Mouse (Mus musculus): ENCODE results near the gene Gm45711. TPM values are rescaled to one million over a fixed set of nuclear protein-coding genes. Genes with fewer than 3 reads are reported as not detected.

Gm45711 gene
- polyA plus RNA-seq, 1 experiment from 2014 or later: not detected

GRCm38 (mm10) chr8:104343957-104344356 lies 34.1 kb upstream of the Gm45711 start:
- no peak overlapping the region for H3K4me2 ChIP-seq (ENCODE audit: low read depth, severe bottlenecking)
- H3K9me3 ChIP-seq (ENCODE audit: control insufficient read depth, low read length): no peaks in the 10 kb centered on the region
- no peak overlapping the region for H3K9ac ChIP-seq (ENCODE audit: low read length)
- DNase-seq (ENCODE audit: low spot score) (peak; percentile 93), ATAC-seq (ENCODE audit: insufficient number of reproducible peaks, low FRiP score, low TSS enrichment, low read depth) (peak; percentile 58; the same call in 1 of the 2 replicates)
- H3K4me1 ChIP-seq (ENCODE audit: control insufficient read depth, insufficient read depth, low read length): no peaks in the 10 kb centered on the region; the same call in 1 of the 2 replicates
- H3K4me3 ChIP-seq (ENCODE audit: low read depth, low read length): no peak overlapping the region
- H3K27ac ChIP-seq (replicated peaks; ENCODE audit: low read depth, low read length): no peak overlapping the region
- H3K27me3 ChIP-seq (ENCODE audit: control insufficient read depth, insufficient read depth, low read length): no peaks in the 10 kb centered on the region
- 14% methylated on average over 7 of the region's 7 CpGs for WGBS
- H3K36me3 ChIP-seq (ENCODE audit: control insufficient read depth, insufficient read depth, low read length): 0 out of 2 replicates have a peak, but pooled peaks cover under 1% of the 10 kb centered on the region

- 84% methylated on average over 5 of the region's 5 CpGs for WGBS
- no peaks in the 10 kb centered on the region for H3K9me3 ChIP-seq (ENCODE audit: control insufficient read depth, low read length)
- no peaks in the 10 kb centered on the region for H3K36me3 ChIP-seq (ENCODE audit: control insufficient read depth, insufficient read depth, low read length)
- no peak overlapping the region for H3K4me2 ChIP-seq (ENCODE audit: low read depth, severe bottlenecking)
- DNase-seq (ENCODE audit: low spot score) (no peak), ATAC-seq (ENCODE audit: insufficient number of reproducible peaks, low FRiP score, low TSS enrichment, low read depth) (no peak)
- no peaks in the 10 kb centered on the region; the same call in 1 of the 2 replicates for H3K4me1 ChIP-seq (ENCODE audit: control insufficient read depth, insufficient read depth, low read length)
- H3K9ac ChIP-seq (ENCODE audit: low read length): no peak overlapping the region
- H3K27me3 ChIP-seq (ENCODE audit: control insufficient read depth, insufficient read depth, low read length): no peaks in the 10 kb centered on the region
- H3K27ac ChIP-seq (replicated peaks; ENCODE audit: low read depth, low read length): no peak overlapping the region
- no peak overlapping the region for H3K4me3 ChIP-seq (ENCODE audit: low read depth, low read length)
Observed at GRCm38 (mm10) chr8:104342426-104342825, 32.5 kb upstream of the Gm45711 start.

- H3K4me3 ChIP-seq (ENCODE audit: low read depth, low read length): no peak overlapping the region
- 0 out of 2 replicates have a peak overlapping the region, but pooled peaks have one; percentile 17 for H3K9ac ChIP-seq (ENCODE audit: low read length)
Observed at GRCm38 (mm10) chr8:104341678-104342077, 31.8 kb upstream of the Gm45711 start.

GRCm38 (mm10) chr8:104341106-104341561 lies 31.3 kb upstream of the Gm45711 start:
- no peaks in the 10 kb centered on the region for H3K36me3 ChIP-seq (ENCODE audit: control insufficient read depth, insufficient read depth, low read length)
- H3K9me3 ChIP-seq (ENCODE audit: control insufficient read depth, low read length): no peaks in the 10 kb centered on the region
- H3K27ac ChIP-seq (replicated peaks; ENCODE audit: low read depth, low read length): no peak overlapping the region
- ATAC-seq (ENCODE audit: insufficient number of reproducible peaks, low FRiP score, low TSS enrichment, low read depth) (peak; percentile 52; the same call in 1 of the 2 replicates), DNase-seq (ENCODE audit: low spot score) (peak; percentile 69)
- under 1% methylated on average over 24 of the region's 24 CpGs for WGBS
- no peaks in the 10 kb centered on the region; the same call in 1 of the 2 replicates for H3K4me1 ChIP-seq (ENCODE audit: control insufficient read depth, insufficient read depth, low read length)
- no peaks in the 10 kb centered on the region for H3K27me3 ChIP-seq (ENCODE audit: control insufficient read depth, insufficient read depth, low read length)
- H3K4me2 ChIP-seq (ENCODE audit: low read depth, severe bottlenecking): peak overlapping the region; percentile 65
- peak overlapping the region; percentile 60 for H3K4me3 ChIP-seq (ENCODE audit: low read depth, low read length)
- peak overlapping the region; percentile 88 for H3K9ac ChIP-seq (ENCODE audit: low read length)

More at GRCm38 (mm10) chr8:104341678-104342077, 31.8 kb upstream of the Gm45711 start:
- Histone ChIP-seq H3K9me3 (ENCODE audit: control insufficient read depth, low read length) (no peaks in the 10 kb centered on the region), H3K27me3 (ENCODE audit: control insufficient read depth, insufficient read depth, low read length) (no peaks in the 10 kb centered on the region), H3K36me3 (ENCODE audit: control insufficient read depth, insufficient read depth, low read length) (no peaks in the 10 kb centered on the region), H3K27ac (replicated peaks; ENCODE audit: low read depth, low read length) (no peak overlapping the region), H3K4me1 (ENCODE audit: control insufficient read depth, insufficient read depth, low read length) (no peaks in the 10 kb centered on the region; the same call in 1 of the 2 replicates), H3K4me2 (ENCODE audit: low read depth, severe bottlenecking) (peak overlapping the region; percentile 65)
- no peak for ATAC-seq (ENCODE audit: insufficient number of reproducible peaks, low FRiP score, low TSS enrichment, low read depth)
- WGBS: 45% methylated on average over 6 of the region's 6 CpGs
- DNase-seq (ENCODE audit: low spot score): no peak

- WGBS: under 1% methylated on average over 44 of the region's 54 CpGs
- H3K4me3 ChIP-seq (ENCODE audit: low read depth, low read length): peak overlapping the region; percentile 60
- peak; percentile 62 for ATAC-seq (ENCODE audit: insufficient number of reproducible peaks, low FRiP score, low TSS enrichment, low read depth)
- H3K4me2 ChIP-seq (ENCODE audit: low read depth, severe bottlenecking): peak overlapping the region; percentile 65
- DNase-seq (ENCODE audit: low spot score): peak; percentile 85
- no peaks in the 10 kb centered on the region for H3K27me3 ChIP-seq (ENCODE audit: control insufficient read depth, insufficient read depth, low read length)
- peak overlapping the region; percentile 88 for H3K9ac ChIP-seq (ENCODE audit: low read length)
- no peak overlapping the region for H3K27ac ChIP-seq (replicated peaks; ENCODE audit: low read depth, low read length)
- no peaks in the 10 kb centered on the region; the same call in 1 of the 2 replicates for H3K4me1 ChIP-seq (ENCODE audit: control insufficient read depth, insufficient read depth, low read length)
- no peaks in the 10 kb centered on the region for H3K9me3 ChIP-seq (ENCODE audit: control insufficient read depth, low read length)
- no peaks in the 10 kb centered on the region for H3K36me3 ChIP-seq (ENCODE audit: control insufficient read depth, insufficient read depth, low read length)
Observed at GRCm38 (mm10) chr8:104340233-104341105, 30.6 kb upstream of the Gm45711 start.

- WGBS: 2% methylated on average over 6 of the region's 6 CpGs
- H3K9ac ChIP-seq (ENCODE audit: low read length): peak overlapping the region; percentile 88; the same call in 1 of the 2 replicates
Observed at GRCm38 (mm10) chr8:104339983-104340232, 30.0 kb upstream of the Gm45711 start.

GRCm38 (mm10) chr8:104339229-104339982 lies 29.5 kb upstream of the Gm45711 start, which contains the start of gene Cmtm3:
TSS of gene Cmtm3 (plus strand) at chr8:104339410.
- Histone ChIP-seq H3K9ac (ENCODE audit: low read length) (peak within 1 kb of the TSS; percentile 88), H3K9me3 (ENCODE audit: control insufficient read depth, low read length) (no peaks in the 10 kb centered on the region), H3K36me3 (ENCODE audit: control insufficient read depth, insufficient read depth, low read length) (no peaks in the 10 kb centered on the region), H3K27ac (replicated peaks; ENCODE audit: low read depth, low read length) (no peak within 1 kb of the TSS), H3K4me1 (ENCODE audit: control insufficient read depth, insufficient read depth, low read length) (no peaks in the 10 kb centered on the region; the same call in 1 of the 2 replicates), H3K27me3 (ENCODE audit: control insufficient read depth, insufficient read depth, low read length) (no peaks in the 10 kb centered on the region), H3K4me3 (ENCODE audit: low read depth, low read length) (peak within 1 kb of the TSS; percentile 60), H3K4me2 (ENCODE audit: low read depth, severe bottlenecking) (peak within 1 kb of the TSS; percentile 65)
- 19% methylated on average over 17 of the region's 18 CpGs for WGBS
- no peak for ATAC-seq (ENCODE audit: insufficient number of reproducible peaks, low FRiP score, low TSS enrichment, low read depth)
- DNase-seq (ENCODE audit: low spot score): peak; percentile 23

More at GRCm38 (mm10) chr8:104339983-104340232, 30.0 kb upstream of the Gm45711 start:
- DNase-seq (ENCODE audit: low spot score) (no peak), ATAC-seq (ENCODE audit: insufficient number of reproducible peaks, low FRiP score, low TSS enrichment, low read depth) (peak; percentile 4; the same call in 1 of the 2 replicates)
- no peaks in the 10 kb centered on the region for H3K36me3 ChIP-seq (ENCODE audit: control insufficient read depth, insufficient read depth, low read length)
- H3K27me3 ChIP-seq (ENCODE audit: control insufficient read depth, insufficient read depth, low read length): no peaks in the 10 kb centered on the region
- no peak overlapping the region for H3K27ac ChIP-seq (replicated peaks; ENCODE audit: low read depth, low read length)
- H3K4me3 ChIP-seq (ENCODE audit: low read depth, low read length): peak overlapping the region; percentile 60
- H3K4me2 ChIP-seq (ENCODE audit: low read depth, severe bottlenecking): peak overlapping the region; percentile 65
- H3K9me3 ChIP-seq (ENCODE audit: control insufficient read depth, low read length): no peaks in the 10 kb centered on the region
- no peaks in the 10 kb centered on the region; the same call in 1 of the 2 replicates for H3K4me1 ChIP-seq (ENCODE audit: control insufficient read depth, insufficient read depth, low read length)

- Histone ChIP-seq H3K9me3 (ENCODE audit: control insufficient read depth, low read length) (no peaks in the 10 kb centered on the region), H3K27me3 (ENCODE audit: control insufficient read depth, insufficient read depth, low read length) (no peaks in the 10 kb centered on the region), H3K9ac (ENCODE audit: low read length) (no peak overlapping the region), H3K4me3 (ENCODE audit: low read depth, low read length) (no peak overlapping the region), H3K4me1 (ENCODE audit: control insufficient read depth, insufficient read depth, low read length) (no peaks in the 10 kb centered on the region; the same call in 1 of the 2 replicates), H3K4me2 (ENCODE audit: low read depth, severe bottlenecking) (no peak overlapping the region), H3K36me3 (ENCODE audit: control insufficient read depth, insufficient read depth, low read length) (no peaks in the 10 kb centered on the region), H3K27ac (replicated peaks; ENCODE audit: low read depth, low read length) (no peak overlapping the region)
- no peak for ATAC-seq (ENCODE audit: insufficient number of reproducible peaks, low FRiP score, low TSS enrichment, low read depth)
- DNase-seq (ENCODE audit: low spot score): peak; percentile 19
- WGBS: 48% methylated on average over 3 of the region's 3 CpGs
Observed at GRCm38 (mm10) chr8:104337890-104338289, 28.0 kb upstream of the Gm45711 start.

All from limb, embryonic 11.5 days (tissue).